Mouse (Mus musculus): ENCODE results near the gene Gtf2a2.

Gene Gtf2a2

GRCm38 (mm10) chr9:70012408-70012901 lies at the start of gene Gtf2a2:
TSS of gene Gtf2a2 (plus strand) at chr9:70012550.
- peak; percentile 96 for DNase-seq

GRCm38 (mm10) chr9:69964370-69964769 lies 48.0 kb upstream of the Gtf2a2 start:
- DNase-seq = no peak

DNA sequence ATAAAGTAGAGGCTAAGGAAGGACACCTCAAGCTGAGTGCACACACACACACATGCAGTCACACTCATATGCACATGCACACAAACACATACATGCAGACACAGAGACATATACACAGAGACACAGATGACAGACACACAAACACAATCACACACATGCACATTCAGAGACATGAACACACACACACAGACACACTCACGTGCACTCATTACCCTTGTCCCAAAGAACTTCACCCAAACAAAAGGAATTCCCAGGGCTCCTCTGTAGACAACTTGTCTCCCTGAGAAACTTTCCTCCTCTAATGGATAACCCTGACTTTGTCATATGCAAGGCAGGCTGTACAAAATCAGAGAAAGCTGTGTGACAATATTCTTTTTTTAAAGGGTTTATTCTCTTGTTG lies 26.8 kb upstream of the Gtf2a2 start:
- no peak for DNase-seq

DNA sequence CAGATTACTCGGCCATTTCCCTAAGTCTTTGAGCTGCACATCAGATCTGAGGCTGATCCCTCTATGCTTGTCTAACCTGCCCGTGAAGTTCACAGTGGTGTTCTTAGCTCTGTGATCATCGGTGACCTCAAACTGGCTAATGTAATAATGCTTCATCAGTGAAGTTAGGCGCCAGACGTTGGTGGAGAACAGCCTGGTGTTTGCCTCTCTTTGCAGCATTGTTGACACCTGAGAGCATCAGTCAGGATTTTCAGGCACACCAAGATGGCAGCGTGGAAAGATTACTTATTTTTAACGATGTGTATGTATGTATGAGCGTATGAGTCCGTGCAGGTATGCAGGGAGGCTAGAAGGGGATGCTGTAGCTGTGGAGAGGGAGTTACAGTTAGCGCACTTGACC lies 26.3 kb upstream of the Gtf2a2 start:
- DNase-seq = no peak

GRCm38 (mm10) chr9:69986571-69986970 lies 25.8 kb upstream of the Gtf2a2 start:
- no peak for DNase-seq

DNA sequence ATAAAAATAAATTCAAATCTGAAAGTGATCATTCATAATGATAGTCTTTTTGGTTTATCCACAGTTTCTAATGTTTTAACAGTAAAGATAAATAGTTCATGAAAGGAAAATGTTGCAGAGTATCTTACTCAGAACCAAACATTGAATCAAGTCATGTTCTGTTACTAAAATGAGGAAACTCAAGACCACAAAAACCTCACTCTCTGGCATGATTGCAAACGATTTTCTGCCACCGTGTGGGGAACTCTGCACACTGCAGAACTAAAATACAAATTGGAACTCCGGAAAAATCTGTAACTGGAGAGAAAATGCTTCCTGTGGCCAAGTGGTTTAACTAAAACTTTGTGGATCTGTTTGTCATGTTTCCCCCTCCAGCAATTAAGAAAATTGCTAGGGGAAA lies 24.8 kb upstream of the Gtf2a2 start:
- DNase-seq = peak; percentile 68 to 71

DNA sequence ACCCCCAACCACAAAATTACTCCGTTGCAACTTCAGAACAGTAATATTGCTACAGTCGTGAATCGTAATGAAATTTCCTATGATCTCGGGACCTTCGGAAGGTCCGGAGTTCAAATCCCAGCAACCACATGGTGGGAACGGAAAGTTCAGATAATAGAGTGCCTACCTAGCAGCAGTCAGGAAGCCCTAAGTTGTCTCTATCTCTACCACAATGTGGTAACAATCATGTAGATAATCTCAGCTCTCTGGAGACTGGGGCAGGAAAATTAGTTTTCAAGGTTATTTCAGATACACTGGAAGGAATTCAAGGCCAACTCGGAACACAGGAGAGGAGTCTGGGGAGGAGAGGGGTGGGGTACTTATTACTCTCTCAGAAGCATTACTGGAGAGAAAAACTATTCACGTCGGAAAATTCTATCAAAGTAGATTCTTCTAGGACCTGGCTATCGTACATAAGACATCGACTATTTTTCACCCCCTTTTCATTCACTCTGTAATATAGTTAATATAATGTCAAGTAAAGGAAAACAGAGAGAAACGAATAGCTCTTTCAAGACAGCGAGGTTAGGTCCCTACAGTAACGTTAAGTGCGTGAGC lies 23.5 kb upstream of the Gtf2a2 start:
- no peak for DNase-seq

DNA sequence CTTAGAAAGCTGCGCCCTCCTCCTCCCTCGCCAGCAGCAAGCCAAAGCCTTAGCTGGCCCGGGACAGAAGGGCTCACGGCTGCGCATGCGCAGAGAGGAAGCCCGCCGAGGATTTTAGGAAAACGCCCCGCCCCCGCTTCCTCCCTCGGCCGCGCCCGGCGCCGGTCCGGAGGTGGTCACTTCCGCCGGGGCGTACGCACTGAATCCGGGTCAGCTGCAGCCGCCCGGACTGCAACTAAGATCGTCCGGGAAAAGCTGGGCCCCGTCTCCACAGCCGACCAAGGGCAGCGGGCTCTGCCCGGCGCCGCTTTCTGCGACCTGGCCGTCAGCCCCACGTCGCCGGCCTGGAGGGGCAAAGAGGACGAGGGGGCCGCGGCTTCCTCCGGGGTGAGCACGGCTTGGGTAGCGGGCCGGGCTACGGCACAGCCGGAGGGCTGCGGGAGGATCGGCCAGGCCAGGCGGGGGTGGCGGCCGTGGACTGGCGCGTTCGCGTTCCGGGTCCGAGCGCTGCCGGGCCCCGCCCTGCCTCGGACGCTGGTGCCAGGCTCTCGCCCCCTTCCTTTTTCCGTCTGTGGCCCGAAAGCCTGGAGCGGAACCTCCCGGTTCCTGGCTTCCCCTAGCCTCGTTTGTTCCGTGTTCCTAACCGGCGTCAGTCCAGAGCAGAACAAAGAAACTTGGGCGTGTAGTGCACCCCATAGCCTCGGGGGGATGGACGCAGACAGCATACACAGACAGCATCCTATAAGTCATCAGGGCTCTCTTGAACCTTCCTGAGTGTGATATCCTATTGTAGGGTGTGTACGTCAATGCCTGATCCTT lies 22.8 kb upstream of the Gtf2a2 start, which contains the start of gene Bnip2:
Gene Bnip2 (plus strand): TSS at position 164 of the 819 bp plus-strand sequence.
- DNase-seq = peak; percentile 98

DNA sequence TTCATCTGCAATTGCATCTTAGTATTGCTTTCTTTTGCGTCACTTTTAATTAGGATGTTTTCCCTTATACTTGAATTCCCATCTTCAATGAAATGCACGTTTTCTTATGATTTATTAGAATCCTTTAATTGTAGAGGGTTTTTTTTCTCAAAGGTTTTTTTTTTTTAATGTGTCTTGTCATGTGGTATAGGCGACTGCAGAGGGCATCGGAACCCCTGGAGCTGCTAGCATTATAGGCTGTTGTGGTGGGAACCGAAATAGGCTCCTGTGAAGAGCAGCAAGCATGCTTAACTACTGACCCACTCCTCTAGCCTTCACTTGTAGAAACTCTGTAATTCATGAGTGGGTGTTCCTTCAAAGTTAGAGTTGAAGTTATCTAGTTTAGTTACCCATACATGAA lies 22.0 kb upstream of the Gtf2a2 start:
- no peak for DNase-seq

GRCm38 (mm10) chr9:69992841-69993277 lies 19.5 kb upstream of the Gtf2a2 start:
- no peak for DNase-seq

DNA sequence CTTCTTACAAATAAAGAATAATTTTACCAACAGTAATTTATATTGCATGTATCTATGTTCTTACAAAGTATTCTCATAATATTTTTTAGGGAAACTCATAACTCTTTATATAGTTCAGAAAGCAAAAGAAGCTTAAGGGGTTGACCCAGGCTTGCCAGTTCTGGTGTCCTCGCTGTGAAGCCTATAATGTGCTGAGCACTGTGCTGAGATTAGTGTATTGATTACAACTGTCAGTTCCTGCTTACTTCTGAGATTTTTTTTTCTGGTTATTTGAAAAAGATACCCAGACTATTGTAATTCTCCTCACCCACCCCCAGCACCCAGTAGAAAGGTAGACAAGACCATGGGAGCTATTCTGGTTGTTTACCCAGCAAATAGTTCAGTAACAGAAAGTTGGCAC lies 18.9 kb upstream of the Gtf2a2 start:
- no peak for DNase-seq

DNA sequence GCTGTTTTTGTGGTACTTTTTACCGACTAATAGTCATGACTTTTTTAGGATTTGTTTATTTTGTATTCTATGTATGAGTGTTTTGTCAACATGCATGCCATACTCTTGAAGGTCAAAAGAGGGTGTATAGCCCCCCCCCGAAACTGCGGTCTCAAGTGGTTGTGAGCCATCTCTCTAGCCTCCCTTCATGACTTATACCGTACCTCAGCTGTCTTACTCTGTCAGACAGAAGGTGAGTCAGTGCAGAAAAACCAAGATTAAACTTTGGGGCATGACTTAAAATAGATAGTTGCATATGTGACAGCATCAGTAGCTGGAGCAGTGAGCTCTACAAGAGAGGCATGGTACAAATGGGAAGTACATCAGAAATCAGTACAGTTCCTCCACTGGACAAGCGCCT lies 17.8 kb upstream of the Gtf2a2 start:
- no peak for DNase-seq

DNA sequence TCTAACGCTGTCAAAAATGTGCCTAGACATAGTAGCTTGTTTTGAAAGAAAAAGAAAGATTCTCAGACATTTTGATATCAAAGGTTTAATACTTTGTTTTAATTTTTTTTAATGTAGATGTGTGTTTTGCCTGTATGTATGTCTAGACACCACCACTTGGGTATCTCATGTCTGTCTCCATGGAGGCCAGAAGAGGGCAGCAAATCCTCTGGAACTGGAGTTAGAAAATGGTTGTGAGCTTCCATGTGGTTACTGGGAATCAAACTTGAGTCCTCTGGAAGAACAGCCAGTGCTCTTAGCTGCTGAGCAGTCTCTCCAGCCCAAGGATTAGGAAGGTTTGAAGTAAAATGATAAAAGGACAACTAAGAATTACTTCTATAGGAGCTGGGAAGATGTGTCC lies 13.0 kb upstream of the Gtf2a2 start:
- no peak for DNase-seq

GRCm38 (mm10) chr9:70003516-70003915 lies 8.8 kb upstream of the Gtf2a2 start:
- no peak for DNase-seq

GRCm38 (mm10) chr9:70006984-70007383 lies 5.4 kb upstream of the Gtf2a2 start:
- no peak for DNase-seq

DNA sequence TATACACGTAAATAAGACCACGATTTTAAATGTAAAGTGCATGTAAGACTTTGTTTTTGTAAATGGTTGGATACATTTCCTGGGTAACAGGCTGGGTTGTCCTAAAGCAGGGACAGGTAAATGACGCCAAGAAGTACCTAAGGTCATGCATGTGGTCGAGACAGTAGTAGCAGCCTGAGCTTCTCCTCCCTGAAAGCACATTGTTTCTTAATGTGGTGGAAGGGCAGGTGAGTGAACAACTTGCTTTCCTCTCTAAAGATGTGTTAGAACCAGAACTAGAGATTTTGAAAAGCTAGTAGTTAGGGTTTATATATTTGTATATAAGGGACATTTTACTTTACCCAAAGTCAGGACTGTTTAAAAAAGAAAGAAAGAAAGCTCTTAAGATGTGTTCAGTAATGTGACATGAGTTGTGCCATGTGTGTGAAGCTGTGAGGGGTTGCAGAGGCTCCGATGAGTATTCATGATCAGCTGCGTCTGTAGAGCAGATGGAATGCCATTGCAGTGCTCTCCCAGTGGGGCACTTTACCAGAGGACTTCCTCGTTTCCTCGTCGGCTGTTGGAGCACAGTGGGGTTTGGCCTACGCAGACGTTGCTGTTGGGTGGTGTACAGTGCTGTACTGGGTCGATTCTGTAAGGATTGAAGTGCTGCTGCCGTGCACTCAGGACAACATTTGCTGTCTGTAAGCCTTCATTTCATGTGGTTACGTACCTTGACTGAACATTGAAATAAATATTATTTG lies 4.7 kb upstream of the Gtf2a2 start:
- no peak for DNase-seq

GRCm38 (mm10) chr9:70009754-70010304 lies 2.5 kb upstream of the Gtf2a2 start:
- DNase-seq = no peak

DNA sequence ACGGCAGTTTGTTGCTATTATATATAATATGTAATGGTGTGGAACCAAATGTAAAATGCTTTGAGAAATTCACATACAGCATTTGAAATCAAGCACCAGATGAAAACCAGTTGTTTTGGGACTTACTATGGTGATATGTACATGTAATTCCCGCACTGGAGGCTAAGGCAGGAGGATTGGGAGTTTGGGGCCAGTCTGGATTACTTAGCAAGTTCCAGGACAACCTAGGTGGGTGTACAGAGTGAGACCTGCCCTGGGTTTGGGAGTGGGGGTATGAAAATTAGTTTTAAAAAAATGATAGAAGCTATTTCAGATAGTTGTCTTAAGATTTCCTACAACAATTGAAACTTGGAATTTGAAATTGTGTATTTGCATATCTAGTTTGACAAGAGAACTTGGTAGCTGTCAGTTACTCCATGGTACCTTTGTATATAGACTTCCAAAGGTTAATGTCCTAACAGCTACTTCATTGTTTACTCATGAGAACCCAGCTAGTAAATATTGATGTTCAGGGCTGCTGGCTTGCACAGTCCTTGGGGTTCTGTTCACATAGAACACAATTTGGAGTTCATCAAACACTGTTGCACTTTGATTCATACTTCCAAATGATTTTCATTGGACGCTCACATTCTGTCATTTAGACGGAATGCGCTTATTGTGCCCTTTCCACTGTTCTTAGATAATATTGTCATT lies 1.4 kb upstream of the Gtf2a2 start:
- DNase-seq = no peak

- DNase-seq = no peak
Measured at GRCm38 (mm10) chr9:70011537-70012407, 578 bp upstream of the Gtf2a2 start.

- DNase-seq = no peak
Measured at GRCm38 (mm10) chr9:70015632-70016031, 3.3 kb downstream of the Gtf2a2 start.

GRCm38 (mm10) chr9:70018879-70019278 lies 6.5 kb downstream of the Gtf2a2 start:
- no peak for DNase-seq

DNA sequence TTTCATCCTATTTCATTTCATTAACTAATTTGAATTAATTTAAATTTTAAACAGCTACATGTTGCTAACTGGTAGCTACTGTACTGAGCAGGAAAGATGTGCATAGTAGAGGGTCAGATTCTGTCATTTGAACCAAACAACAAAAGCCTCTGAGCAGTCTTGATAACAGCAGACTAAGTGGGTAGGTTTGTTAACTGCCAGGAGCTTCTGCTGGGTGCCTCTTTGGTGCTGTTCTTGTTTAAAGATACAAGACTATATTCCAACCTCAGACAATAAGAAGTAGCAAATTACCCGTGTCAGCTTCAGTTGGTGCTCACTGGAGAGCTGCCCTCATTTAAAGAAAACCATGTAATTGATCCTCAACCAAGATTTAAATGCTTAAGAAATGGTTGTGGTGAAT lies 9.3 kb downstream of the Gtf2a2 start:
- DNase-seq = no peak

Measured in cerebellum, postnatal 14 days (tissue).